Mouse (Mus musculus): ENCODE data around the gene BB287469. TPM values are rescaled to one million over a fixed set of nuclear protein-coding genes. Genes with fewer than 3 reads are reported as not detected.
A peak's percentile ranks its signal among the peaks of the same experiment; 100 is the strongest.
"Not testable (repeated sequence)": the region's sequence is repeated elsewhere in the genome, so short reads cannot be mapped to it uniquely, and the experiment has no call there.

The BB287469 gene
- not detected in 2 replicates for polyA plus RNA-seq (2015; fragmentation: Nextera tagmentation; extraction: Ambion mirVana)

DNA sequence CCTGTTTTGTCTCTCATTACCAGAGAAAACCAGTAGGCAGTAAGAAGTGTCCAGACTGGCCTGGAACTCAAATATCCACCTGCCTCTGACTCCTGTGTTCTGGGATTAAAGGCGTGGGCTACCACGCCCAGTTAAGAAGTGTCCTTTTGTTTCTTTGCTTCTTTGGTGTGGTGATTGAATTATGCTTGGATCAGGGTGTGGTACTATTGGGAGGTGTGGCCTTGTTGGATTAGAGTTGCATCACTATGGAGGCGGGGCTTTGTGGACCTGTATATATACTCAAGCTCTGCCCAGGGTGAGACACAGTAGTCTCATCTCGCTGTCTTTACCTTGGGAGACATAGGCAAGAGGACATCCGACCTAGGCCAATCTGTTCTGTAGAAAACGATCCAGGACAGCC lies at the start of gene BB287469:
TSS of gene BB287469 (plus strand) at position 301 of the 400 bp plus-strand sequence.
- ATAC-seq (replicated peaks; ENCODE audit: low FRiP score); H3K9ac ChIP-seq: not testable (repeated sequence)
- 91% methylated on average over 5 of the region's 6 CpGs for WGBS

GRCm38 (mm10) chr12:87775655-87776054 lies 40.7 kb upstream of the BB287469 start, which contains the start of gene Gm21319:
Gene Gm21319, minus strand, starts transcription at chr12:87775755.
- not testable (repeated sequence) for H3K4me1 ChIP-seq; H3K36me3 ChIP-seq; H3K9me3 ChIP-seq (replicated peaks); H3K27me3 ChIP-seq; H3K4me2 ChIP-seq; ATAC-seq (replicated peaks; ENCODE audit: low FRiP score); H3K9ac ChIP-seq; H3K27ac ChIP-seq; H3K4me3 ChIP-seq (replicated peaks)
- WGBS, result 91% methylated on average over 4 of the region's 4 CpGs

More for the DNA sequence above, at the start of gene BB287469:
- not testable (repeated sequence) for H3K4me3 ChIP-seq (replicated peaks); H3K27ac ChIP-seq; H3K4me1 ChIP-seq; H3K4me2 ChIP-seq; H3K36me3 ChIP-seq; H3K27me3 ChIP-seq; H3K9me3 ChIP-seq (replicated peaks)

DNA sequence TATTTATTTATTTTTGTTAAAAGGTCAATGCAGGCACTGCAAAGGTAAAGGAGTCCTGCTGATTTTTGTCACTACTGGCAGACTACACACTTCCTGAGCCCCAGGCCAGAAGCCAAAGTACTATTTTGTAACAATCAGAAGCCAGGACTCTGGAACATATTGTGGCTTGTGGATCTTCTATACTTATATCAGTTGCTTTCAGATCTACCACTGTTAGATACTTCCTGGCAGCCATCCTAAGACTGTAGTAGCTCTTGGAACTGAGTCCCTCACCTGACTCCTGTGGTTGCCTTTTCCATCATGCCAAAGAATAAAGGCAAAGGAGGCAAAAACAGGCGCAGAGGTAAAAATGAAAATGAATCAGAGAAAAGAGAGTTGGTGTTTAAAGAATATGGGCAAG lies 21.2 kb upstream of the BB287469 start, which contains the start of gene Gm21936:
TSS of gene Gm21936 (plus strand) at position 301 of the 400 bp plus-strand sequence.
- WGBS, result 92% methylated on average over 1 of the region's 1 CpGs
- not testable (repeated sequence) for H3K9ac ChIP-seq; H3K27me3 ChIP-seq; H3K27ac ChIP-seq; H3K36me3 ChIP-seq; ATAC-seq (replicated peaks; ENCODE audit: low FRiP score); H3K9me3 ChIP-seq (replicated peaks); H3K4me3 ChIP-seq (replicated peaks); H3K4me2 ChIP-seq; H3K4me1 ChIP-seq

- WGBS, result 89% methylated on average over 5 of the region's 5 CpGs
- not testable (repeated sequence) for H3K9me3 ChIP-seq (replicated peaks); H3K36me3 ChIP-seq; H3K4me1 ChIP-seq; H3K27me3 ChIP-seq; ATAC-seq (replicated peaks; ENCODE audit: low FRiP score); H3K9ac ChIP-seq; H3K27ac ChIP-seq; H3K4me2 ChIP-seq; H3K4me3 ChIP-seq (replicated peaks)
Measured at GRCm38 (mm10) chr12:87797971-87798370, 18.4 kb upstream of the BB287469 start.

DNA sequence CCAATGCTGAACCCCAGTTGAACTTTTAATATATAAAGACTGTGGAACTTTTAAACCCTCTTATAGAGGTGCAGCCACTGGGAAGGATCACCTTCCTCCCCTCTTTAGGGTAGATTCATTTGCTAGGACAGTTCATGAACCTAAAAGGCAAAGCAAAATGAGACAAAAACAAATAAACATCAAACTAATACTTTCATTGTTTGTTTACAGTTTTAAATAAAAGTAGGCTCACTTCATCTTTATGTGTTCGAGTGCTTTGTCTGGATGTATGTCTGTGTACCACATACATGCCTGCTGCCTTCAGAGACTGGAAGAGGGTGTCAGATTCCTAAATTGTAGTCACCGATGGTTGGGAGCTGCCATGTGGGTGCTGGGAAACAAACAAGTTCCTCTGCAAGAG lies 25.9 kb downstream of the BB287469 start, which contains the start of gene Gm2001:
TSS of gene Gm2001 (minus strand) at position 101 of the 400 bp plus-strand sequence.
- not testable (repeated sequence) for H3K36me3 ChIP-seq; H3K4me3 ChIP-seq (replicated peaks)

GRCm38 (mm10) chr12:87850657-87851056 lies 34.3 kb downstream of the BB287469 start:
- not testable (repeated sequence) for ATAC-seq (replicated peaks; ENCODE audit: low FRiP score); H3K27ac ChIP-seq
- WGBS, result no CpG with 5 or more reads among the region's 2 CpGs

More for the DNA sequence above, 25.9 kb downstream of the BB287469 start, which contains the start of gene Gm2001:
- H3K27ac ChIP-seq; ATAC-seq (replicated peaks; ENCODE audit: low FRiP score); H3K9ac ChIP-seq; H3K9me3 ChIP-seq (replicated peaks); H3K4me1 ChIP-seq; H3K4me2 ChIP-seq; H3K27me3 ChIP-seq: not testable (repeated sequence)
- 87% methylated on average over 2 of the region's 2 CpGs for WGBS

GRCm38 (mm10) chr12:87856067-87856466 lies 39.7 kb downstream of the BB287469 start:
- not testable (repeated sequence) for H3K9me3 ChIP-seq (replicated peaks); H3K4me1 ChIP-seq; H3K27ac ChIP-seq; ATAC-seq (replicated peaks; ENCODE audit: low FRiP score); H3K4me3 ChIP-seq (replicated peaks); H3K4me2 ChIP-seq; H3K9ac ChIP-seq; H3K36me3 ChIP-seq; H3K27me3 ChIP-seq
- 94% methylated on average over 1 of the region's 1 CpGs for WGBS

More at GRCm38 (mm10) chr12:87850657-87851056, 34.3 kb downstream of the BB287469 start:
- not testable (repeated sequence) for H3K9ac ChIP-seq; H3K36me3 ChIP-seq; H3K27me3 ChIP-seq; H3K4me2 ChIP-seq; H3K4me1 ChIP-seq; H3K9me3 ChIP-seq (replicated peaks); H3K4me3 ChIP-seq (replicated peaks)

DNA sequence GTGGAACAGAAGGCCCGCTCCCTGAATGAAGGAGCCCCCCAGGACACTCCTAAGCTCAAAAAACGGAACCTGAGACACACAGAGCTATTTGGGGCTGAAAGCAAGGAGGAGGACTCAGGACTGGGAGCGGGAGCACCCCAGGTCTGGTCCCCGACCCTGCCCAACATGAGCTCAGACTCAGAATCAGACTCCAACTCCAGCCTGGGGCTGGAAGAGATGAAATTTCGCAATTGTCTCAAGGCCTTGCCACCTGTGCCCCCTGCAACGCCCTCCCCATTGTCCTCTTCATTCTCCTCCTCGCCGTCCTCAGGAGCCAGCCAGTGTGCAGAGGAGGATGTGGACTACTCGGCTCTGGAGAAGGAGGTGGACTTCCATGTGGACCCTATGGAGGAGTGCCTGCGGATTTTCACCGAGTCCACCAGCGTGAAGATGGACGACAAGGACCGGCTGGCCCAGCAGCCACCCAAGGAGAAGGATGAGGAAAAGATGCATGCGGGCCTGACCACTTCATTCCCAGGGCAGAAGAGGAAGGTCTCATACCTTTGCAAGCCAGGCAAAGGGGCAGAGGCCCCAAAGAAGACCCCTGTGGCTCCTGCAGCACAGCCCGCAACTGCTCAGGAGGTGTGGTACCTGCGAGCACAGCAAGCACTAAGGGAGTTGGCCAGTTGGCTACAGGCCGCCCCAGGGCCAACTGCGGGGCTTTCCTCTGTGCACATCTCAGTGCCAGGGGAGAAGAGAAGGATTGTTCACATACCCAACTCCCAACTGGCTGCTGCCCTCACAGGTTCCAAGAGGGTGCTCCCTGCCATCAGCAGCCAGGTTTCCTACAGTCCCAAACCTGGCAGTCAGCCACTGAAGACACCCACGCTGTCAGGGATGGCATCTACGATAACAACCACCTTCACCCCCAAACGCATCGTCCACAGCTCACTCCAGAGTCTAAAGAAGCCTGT lies 45.6 kb downstream of the BB287469 start:
- not testable (repeated sequence) for H3K4me3 ChIP-seq (replicated peaks)
- 0 out of 2 replicates have a peak, but pooled peaks have one; percentile 10 for ATAC-seq (replicated peaks; ENCODE audit: low FRiP score)
- 84% methylated on average over 23 of the region's 23 CpGs for WGBS

DNA sequence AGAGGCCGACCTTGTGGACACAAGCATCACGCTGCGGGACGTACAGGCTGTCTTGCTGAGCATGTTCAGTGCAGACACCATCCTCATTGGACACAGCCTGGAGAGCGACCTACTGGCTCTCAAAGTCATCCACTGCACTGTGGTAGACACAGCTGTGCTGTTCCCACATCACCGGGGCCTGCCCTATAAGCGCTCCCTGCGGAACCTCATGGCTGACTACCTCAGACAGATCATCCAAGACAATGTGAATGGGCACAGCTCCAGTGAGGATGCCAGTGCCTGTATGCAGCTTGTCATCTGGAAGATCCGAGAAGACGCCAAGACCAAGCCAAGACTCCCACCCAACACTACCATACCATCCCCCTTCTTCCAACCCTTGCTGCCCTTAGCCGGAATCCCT lies 47.3 kb downstream of the BB287469 start:
- not testable (repeated sequence) for H3K36me3 ChIP-seq; H3K4me1 ChIP-seq; H3K27ac ChIP-seq; H3K27me3 ChIP-seq; H3K9ac ChIP-seq; H3K9me3 ChIP-seq (replicated peaks); H3K4me3 ChIP-seq (replicated peaks); H3K4me2 ChIP-seq
- ATAC-seq (replicated peaks; ENCODE audit: low FRiP score), result 0 out of 2 replicates have a peak, but pooled peaks have one; percentile 10
- WGBS, result 92% methylated on average over 10 of the region's 11 CpGs

More for the DNA sequence above, 45.6 kb downstream of the BB287469 start:
- H3K27me3 ChIP-seq; H3K4me2 ChIP-seq; H3K27ac ChIP-seq; H3K36me3 ChIP-seq; H3K9me3 ChIP-seq (replicated peaks); H3K4me1 ChIP-seq; H3K9ac ChIP-seq: not testable (repeated sequence)

- H3K27ac ChIP-seq; H3K9me3 ChIP-seq (replicated peaks); H3K9ac ChIP-seq; H3K36me3 ChIP-seq; H3K27me3 ChIP-seq; H3K4me1 ChIP-seq; H3K4me3 ChIP-seq (replicated peaks); H3K4me2 ChIP-seq: not testable (repeated sequence)
- 87% methylated on average over 2 of the region's 2 CpGs for WGBS
- ATAC-seq (replicated peaks; ENCODE audit: low FRiP score), result peak; percentile 16; the same call in 1 of the 2 replicates
Measured at GRCm38 (mm10) chr12:87864048-87864447, 47.7 kb downstream of the BB287469 start.

Measured in kidney, embryonic 15.5 days (tissue).